Mouse (Mus musculus): ENCODE results near the gene Fam3b.

GRCm38 (mm10) chr16:97467472-97467871, 47.1 kb downstream of the Fam3b start:
- TF ChIP-seq CTCF (IDR thresholded peaks at IDR 0.05; ENCODE audit: extremely low read depth, insufficient read depth, low read length) (no peak), POLR2A (IDR thresholded peaks at IDR 0.05; ENCODE audit: extremely low read depth, insufficient read depth, low read length) (no peak)

Data from cortical plate, adult 2 months (tissue).